Mouse (Mus musculus) forebrain, embryonic 11.5 days (tissue): Measurements from ENCODE around the gene Cd19. TPM values are rescaled to one million over a fixed set of nuclear protein-coding genes. Genes with fewer than 3 reads are reported as not detected.

Source experiments
- ATAC-seq: fragments of 200-750 bp; cut with Nextera tagmentation; replicated peaks from 2 replicates; pipeline ENCODE4 v1.8.0; 2017; ENCODE audit warnings: moderate TSS enrichment; ENCODE audit not compliant: low FRiP score
- DNase-seq: peaks from one replicate; pipeline ENCODE4 v3.0.0-alpha.2; 2017; ENCODE audit warnings: low spot score
- H3K27ac ChIP-seq: fragments of 300-500 bp; sonication (generic); 2 replicates; pipeline ENCODE4 v1.5.1; 2014; ENCODE audit warnings: low read depth, low read length
- H3K27me3 ChIP-seq: fragments of 300-500 bp; sonication (generic); 2 replicates; pipeline ENCODE4 v1.6.1; 2014; ENCODE audit warnings: mild to moderate bottlenecking, low read length, mixed read lengths; ENCODE audit not compliant: control insufficient read depth, insufficient read depth
- H3K36me3 ChIP-seq: fragments of 300-500 bp; sonication (generic); 2 replicates; pipeline ENCODE4 v1.6.1; 2014; ENCODE audit warnings: mild to moderate bottlenecking, low read length, moderate library complexity, mixed read lengths; ENCODE audit not compliant: control insufficient read depth, insufficient read depth
- H3K4me1 ChIP-seq: fragments of 300-500 bp; sonication (generic); replicated peaks from 2 replicates; pipeline ENCODE4 v1.6.1; 2014; ENCODE audit warnings: low read length, mixed read lengths; ENCODE audit not compliant: control insufficient read depth, insufficient read depth
- H3K4me2 ChIP-seq: fragments of 300-500 bp; sonication (generic); 2 replicates; pipeline ENCODE4 v1.6.1; 2014; ENCODE audit warnings: low read depth, mild to moderate bottlenecking, low read length, moderate library complexity, mixed read lengths; ENCODE audit not compliant: severe bottlenecking
- H3K4me3 ChIP-seq: fragments of 300-500 bp; sonication (generic); 2 replicates; pipeline ENCODE4 v1.5.1; 2014; ENCODE audit warnings: low read depth, low read length
- H3K9ac ChIP-seq: fragments of 300-500 bp; sonication (generic); 2 replicates; pipeline ENCODE4 v1.6.1; 2014; ENCODE audit warnings: low read length
- H3K9me3 ChIP-seq: fragments of 300-500 bp; sonication (generic); 2 replicates; pipeline ENCODE4 v1.6.1; 2016; ENCODE audit warnings: low read length, mixed read lengths; ENCODE audit not compliant: control insufficient read depth
- WGBS: fragments of 180-500 bp; shearing (Covaris S2); extraction: QIAGEN DNeasy Blood & Tissue Kit; methylation state at CpG from one replicate; pipeline ENCODE4 v1.1.7; 2014; 5-methylcytosine and 5-hydroxymethylcytosine counted together
- polyA plus RNA-seq: library from polyadenylated mRNA; unstranded; fragments of >200 nt; fragmentation: Nextera tagmentation; extraction: Ambion mirVana; gene quantifications from 2 replicates; pipeline ENCODE4 v1.2.1, GENCODE M21; 2014

Gene Cd19
- polyA plus RNA-seq, 1 experiment from 2014 or later: not detected

GRCm38 (mm10) chr7:126445104-126445815, 30.6 kb upstream of the Cd19 start:
- Histone ChIP-seq H3K4me3 (no peak overlapping the region), H3K27ac (no peak overlapping the region), H3K4me1 (no peaks in the 10 kb centered on the region), H3K4me2 (no peak overlapping the region), H3K27me3 (no peaks in the 10 kb centered on the region), H3K9me3 (no peaks in the 10 kb centered on the region), H3K36me3 (no peaks in the 10 kb centered on the region), H3K9ac (no peak overlapping the region)
- 93% methylated on average over 15 of the region's 15 CpGs for WGBS
- no peak for DNase-seq
- ATAC-seq: no peak

- Histone ChIP-seq H3K27ac (no peak overlapping the region), H3K9ac (no peak overlapping the region), H3K9me3 (no peaks in the 10 kb centered on the region), H3K36me3 (no peaks in the 10 kb centered on the region), H3K4me2 (no peak overlapping the region), H3K27me3 (no peaks in the 10 kb centered on the region), H3K4me1 (no peaks in the 10 kb centered on the region), H3K4me3 (no peak overlapping the region)
- no peak for DNase-seq
- WGBS: 93% methylated on average over 9 of the region's 9 CpGs
- no peak for ATAC-seq
Observed at GRCm38 (mm10) chr7:126444536-126444935, 29.8 kb upstream of the Cd19 start.

GRCm38 (mm10) chr7:126443997-126444396, 29.3 kb upstream of the Cd19 start:
- no peak overlapping the region for H3K4me2 ChIP-seq
- H3K9me3 ChIP-seq: no peaks in the 10 kb centered on the region
- no peak overlapping the region for H3K27ac ChIP-seq
- no peak overlapping the region for H3K4me3 ChIP-seq
- H3K36me3 ChIP-seq: no peaks in the 10 kb centered on the region
- no peak overlapping the region for H3K9ac ChIP-seq
- no peaks in the 10 kb centered on the region for H3K4me1 ChIP-seq
- H3K27me3 ChIP-seq: no peaks in the 10 kb centered on the region
- WGBS: 93% methylated on average over 10 of the region's 10 CpGs
- ATAC-seq (no peak), DNase-seq (no peak)

GRCm38 (mm10) chr7:126440134-126440533, 25.4 kb upstream of the Cd19 start:
- Histone ChIP-seq H3K4me3 (no peak overlapping the region), H3K9ac (no peak overlapping the region), H3K4me1 (no peaks in the 10 kb centered on the region), H3K4me2 (no peak overlapping the region), H3K27ac (no peak overlapping the region), H3K27me3 (no peaks in the 10 kb centered on the region), H3K9me3 (no peaks in the 10 kb centered on the region), H3K36me3 (no peaks in the 10 kb centered on the region)
- DNase-seq: no peak
- 90% methylated on average over 9 of the region's 9 CpGs for WGBS
- no peak for ATAC-seq

GRCm38 (mm10) chr7:126436851-126437250, 22.2 kb upstream of the Cd19 start:
- Histone ChIP-seq H3K27me3 (no peaks in the 10 kb centered on the region), H3K36me3 (no peaks in the 10 kb centered on the region), H3K9me3 (no peaks in the 10 kb centered on the region), H3K4me2 (no peak overlapping the region), H3K4me3 (no peak overlapping the region), H3K9ac (no peak overlapping the region), H3K27ac (no peak overlapping the region), H3K4me1 (no peaks in the 10 kb centered on the region)
- WGBS: 21% methylated on average over 8 of the region's 8 CpGs
- ATAC-seq (no peak), DNase-seq (peak; percentile 83)

- no peaks in the 10 kb centered on the region for H3K27me3 ChIP-seq
- WGBS: 88% methylated on average over 3 of the region's 3 CpGs
- DNase-seq (no peak), ATAC-seq (no peak)
- H3K27ac ChIP-seq: no peak overlapping the region
- no peak overlapping the region for H3K4me2 ChIP-seq
- H3K4me1 ChIP-seq: no peaks in the 10 kb centered on the region
- H3K9me3 ChIP-seq: no peaks in the 10 kb centered on the region
- H3K4me3 ChIP-seq: no peak overlapping the region
- no peaks in the 10 kb centered on the region for H3K36me3 ChIP-seq
- no peak overlapping the region for H3K9ac ChIP-seq
Observed at GRCm38 (mm10) chr7:126435801-126436200, 21.1 kb upstream of the Cd19 start.

- no peak overlapping the region for H3K4me2 ChIP-seq
- WGBS: 91% methylated on average over 7 of the region's 7 CpGs
- no peaks in the 10 kb centered on the region for H3K27me3 ChIP-seq
- H3K4me1 ChIP-seq: peaks cover under 1% of the 10 kb centered on the region; the same call in 1 of the 2 replicates
- H3K9me3 ChIP-seq: no peaks in the 10 kb centered on the region
- H3K27ac ChIP-seq: no peak overlapping the region
- no peak overlapping the region for H3K4me3 ChIP-seq
- DNase-seq: no peak
- H3K36me3 ChIP-seq: no peaks in the 10 kb centered on the region
- ATAC-seq: no peak
- H3K9ac ChIP-seq: no peak overlapping the region
Observed at GRCm38 (mm10) chr7:126434726-126435125, 20.0 kb upstream of the Cd19 start.

- Histone ChIP-seq H3K36me3 (no peaks in the 10 kb centered on the region), H3K27me3 (no peaks in the 10 kb centered on the region), H3K9me3 (no peaks in the 10 kb centered on the region; the same call in 1 of the 2 replicates), H3K4me3 (no peak overlapping the region), H3K9ac (no peak overlapping the region), H3K4me2 (no peak overlapping the region), H3K27ac (no peak overlapping the region), H3K4me1 (peaks cover 4% of the 10 kb centered on the region; the same call in 1 of the 2 replicates)
- ATAC-seq (no peak), DNase-seq (no peak)
Observed at GRCm38 (mm10) chr7:126430167-126430566, 15.5 kb upstream of the Cd19 start.

GRCm38 (mm10) chr7:126429503-126429898, 14.8 kb upstream of the Cd19 start:
- DNase-seq: no peak
- H3K9me3 ChIP-seq: no peaks in the 10 kb centered on the region; the same call in 1 of the 2 replicates
- H3K27me3 ChIP-seq: no peaks in the 10 kb centered on the region
- no peak overlapping the region for H3K27ac ChIP-seq
- H3K36me3 ChIP-seq: no peaks in the 10 kb centered on the region
- WGBS: 25% methylated on average over 15 of the region's 15 CpGs
- peak overlapping the region; percentile 75 for H3K4me3 ChIP-seq
- ATAC-seq: no peak; the same call in 1 of the 2 replicates
- peaks cover 4% of the 10 kb centered on the region; the same call in 1 of the 2 replicates for H3K4me1 ChIP-seq
- peak overlapping the region; percentile 84 for H3K4me2 ChIP-seq
- H3K9ac ChIP-seq: peak overlapping the region; percentile 86
